Mouse (Mus musculus): ENCODE data around the gene Ric1.

Gene Ric1

DNA sequence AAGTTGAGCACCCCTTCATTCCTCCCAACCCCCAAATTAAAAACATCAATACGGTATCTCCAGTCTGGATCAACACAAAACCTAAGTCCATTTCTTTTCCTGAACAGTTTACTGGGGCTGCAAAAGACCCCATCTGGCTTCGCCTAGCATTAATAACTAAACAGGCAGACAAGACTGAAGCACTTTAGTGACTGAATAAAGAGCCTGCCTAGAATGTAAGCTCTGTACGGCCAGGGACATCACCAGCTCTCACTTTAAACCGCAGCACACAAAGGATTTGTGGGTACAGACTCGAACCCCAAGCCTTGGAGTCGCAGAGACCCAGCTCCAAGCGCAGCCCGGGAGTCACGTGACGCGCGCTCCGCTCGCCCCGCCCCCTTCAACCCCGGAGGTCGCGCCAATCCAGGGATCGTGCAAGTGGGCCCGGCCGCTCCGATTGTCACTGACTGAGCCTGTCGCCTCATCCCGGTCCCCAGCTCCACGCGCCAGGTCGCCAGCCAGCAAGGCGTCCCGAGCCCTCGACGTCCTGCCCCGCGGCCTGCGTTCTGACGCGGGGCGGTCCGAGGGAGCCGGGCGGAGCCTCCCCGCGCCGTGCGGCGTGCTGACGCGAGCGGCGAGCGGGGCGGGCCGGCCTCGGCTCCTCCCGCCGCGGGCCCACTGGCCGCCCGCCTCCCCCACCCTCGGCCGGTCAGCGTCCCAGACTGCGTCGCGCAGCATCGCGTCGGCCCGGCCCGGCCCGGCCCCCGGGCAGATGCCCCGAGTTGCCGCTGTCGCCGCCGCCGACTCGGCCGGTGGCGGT is at the start of gene Ric1:
Ric1 (plus strand) TSS at position 646 of the 799 bp plus-strand sequence.
- peak; percentile 74 for DNase-seq (ENCODE audit: low read depth, low spot score)

DNA sequence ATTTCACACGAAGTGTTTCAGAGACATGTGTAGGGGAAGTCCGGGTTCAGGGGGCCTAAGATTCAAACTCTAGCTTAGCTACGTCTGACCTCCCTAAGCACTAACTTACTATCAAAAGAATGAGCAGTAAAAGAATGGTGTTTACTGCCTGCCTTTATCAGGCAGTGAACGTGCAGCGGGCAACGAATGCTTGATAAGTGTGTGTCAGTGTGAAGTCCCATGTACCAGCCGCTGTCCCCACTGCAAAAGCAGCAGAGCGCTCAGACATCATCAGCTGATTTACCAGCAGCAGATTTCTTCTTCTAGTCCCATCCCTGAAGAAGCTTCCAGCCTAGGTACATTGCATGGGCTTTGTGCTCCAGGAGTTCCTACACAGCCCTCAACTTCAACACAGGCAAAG is 49.7 kb upstream of the Ric1 start:
- DNase-seq (ENCODE audit: low read depth, low spot score) = no peak

DNA sequence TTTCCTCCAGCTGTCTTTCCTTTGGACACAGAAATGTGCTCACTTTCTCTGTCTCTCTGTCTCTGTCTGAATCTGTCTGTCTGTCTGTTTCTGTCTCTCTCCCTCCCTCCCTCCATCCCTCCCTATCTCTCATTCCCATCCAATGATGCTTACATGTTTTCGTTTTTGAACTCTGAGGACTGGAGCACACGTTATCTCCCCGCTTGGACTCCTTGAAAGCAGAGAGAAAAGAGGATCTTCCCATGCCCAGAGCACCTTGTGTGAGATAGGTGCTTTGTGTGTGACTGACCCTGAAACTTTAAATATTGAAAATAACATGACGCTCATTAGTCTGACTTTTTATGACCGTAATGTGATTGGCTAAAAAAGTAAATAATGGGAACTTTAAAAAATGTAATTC is 49.1 kb upstream of the Ric1 start:
- no peak for DNase-seq (ENCODE audit: low read depth, low spot score)

DNA sequence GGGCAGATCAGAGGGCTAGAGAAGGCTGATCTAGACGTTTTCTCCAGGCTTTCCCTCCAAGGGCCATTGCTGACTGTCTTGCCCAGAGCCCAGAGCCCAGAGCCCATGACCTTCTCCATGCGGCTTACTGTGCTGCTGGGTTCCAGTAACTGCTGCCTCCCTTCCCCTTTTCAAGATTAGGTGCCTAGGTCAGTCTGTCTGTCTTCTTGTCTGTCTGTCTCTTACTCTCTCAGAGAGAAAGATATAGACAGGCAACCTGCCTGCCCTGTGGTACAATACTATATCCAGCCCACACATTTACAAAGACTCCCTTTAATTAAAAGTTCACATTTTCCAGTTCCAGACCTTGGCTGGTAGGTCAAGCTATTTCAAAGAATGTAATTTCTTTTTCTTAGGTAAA is 47.3 kb upstream of the Ric1 start:
- DNase-seq (ENCODE audit: low read depth, low spot score) = no peak

DNA sequence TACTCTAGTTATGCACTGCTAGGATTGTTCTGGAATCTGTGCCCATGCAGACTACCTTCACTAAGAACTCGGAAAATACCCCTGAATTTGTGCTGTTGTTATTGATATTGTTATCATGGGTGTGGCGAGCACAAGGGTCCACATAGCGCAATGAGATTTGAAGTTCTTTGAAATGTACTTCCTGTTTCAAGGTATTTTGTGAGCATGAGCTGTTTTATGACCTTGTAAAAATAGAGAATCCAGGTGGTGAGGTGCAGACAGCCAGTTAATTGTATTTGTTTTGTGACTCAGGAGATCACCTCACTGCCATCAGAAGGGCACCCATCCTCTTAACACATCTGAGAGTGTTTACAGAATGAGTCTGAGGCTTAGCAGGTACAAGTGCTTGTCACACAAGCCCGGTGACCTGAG is 46.9 kb upstream of the Ric1 start:
- DNase-seq (ENCODE audit: low read depth, low spot score) = no peak

- no peak for DNase-seq (ENCODE audit: low read depth, low spot score)
Observed at GRCm38 (mm10) chr19:29478598-29478997, 43.5 kb upstream of the Ric1 start.

GRCm38 (mm10) chr19:29481578-29481977 is 40.5 kb upstream of the Ric1 start:
- DNase-seq (ENCODE audit: low read depth, low spot score) = no peak

- DNase-seq (ENCODE audit: low read depth, low spot score) = no peak
Observed at GRCm38 (mm10) chr19:29482148-29482547, 39.9 kb upstream of the Ric1 start.

DNA sequence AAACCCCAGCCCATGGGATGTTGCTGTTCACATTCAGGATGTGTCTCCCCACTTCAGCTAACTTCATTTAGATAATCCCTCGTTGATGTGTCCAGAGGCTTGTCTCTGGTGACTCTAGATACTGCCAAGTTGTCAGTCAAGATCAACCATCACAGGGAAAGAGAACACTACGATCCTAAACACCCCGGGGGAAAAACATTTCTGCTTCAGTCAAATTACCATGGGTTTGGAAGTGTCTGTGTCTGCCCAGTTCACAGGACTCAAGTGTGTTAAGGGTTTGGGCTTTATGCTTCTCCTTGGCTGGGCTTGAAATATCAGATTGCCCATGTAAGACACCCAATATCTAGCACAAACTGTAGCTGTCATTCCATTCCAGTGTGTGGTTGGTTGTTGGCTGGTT is 39.4 kb upstream of the Ric1 start:
- DNase-seq (ENCODE audit: low read depth, low spot score) = no peak

DNA sequence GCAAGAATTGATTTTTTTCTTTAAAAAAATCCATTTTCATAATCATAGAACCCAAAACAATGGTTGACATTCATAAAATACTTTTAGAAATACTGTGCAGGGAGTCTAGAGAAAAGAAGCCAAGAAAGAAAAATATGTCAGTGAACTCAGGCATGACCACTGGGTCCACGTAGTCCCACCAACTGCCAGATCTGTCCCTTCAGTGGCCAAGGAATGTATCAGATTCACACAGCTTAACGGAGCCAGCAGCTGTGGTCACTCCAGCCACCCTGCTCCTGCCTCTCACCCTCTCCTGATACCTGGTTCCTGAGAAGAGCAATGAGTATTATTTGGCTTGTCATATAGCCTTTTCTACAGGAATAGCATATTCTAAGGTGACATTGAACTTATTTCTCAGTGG is 38.7 kb upstream of the Ric1 start:
- no peak for DNase-seq (ENCODE audit: low read depth, low spot score)

GRCm38 (mm10) chr19:29484537-29484936 is 37.5 kb upstream of the Ric1 start:
- no peak for DNase-seq (ENCODE audit: low read depth, low spot score)

- DNase-seq (ENCODE audit: low read depth, low spot score) = no peak
Observed at GRCm38 (mm10) chr19:29485257-29485948, 36.7 kb upstream of the Ric1 start.

DNA sequence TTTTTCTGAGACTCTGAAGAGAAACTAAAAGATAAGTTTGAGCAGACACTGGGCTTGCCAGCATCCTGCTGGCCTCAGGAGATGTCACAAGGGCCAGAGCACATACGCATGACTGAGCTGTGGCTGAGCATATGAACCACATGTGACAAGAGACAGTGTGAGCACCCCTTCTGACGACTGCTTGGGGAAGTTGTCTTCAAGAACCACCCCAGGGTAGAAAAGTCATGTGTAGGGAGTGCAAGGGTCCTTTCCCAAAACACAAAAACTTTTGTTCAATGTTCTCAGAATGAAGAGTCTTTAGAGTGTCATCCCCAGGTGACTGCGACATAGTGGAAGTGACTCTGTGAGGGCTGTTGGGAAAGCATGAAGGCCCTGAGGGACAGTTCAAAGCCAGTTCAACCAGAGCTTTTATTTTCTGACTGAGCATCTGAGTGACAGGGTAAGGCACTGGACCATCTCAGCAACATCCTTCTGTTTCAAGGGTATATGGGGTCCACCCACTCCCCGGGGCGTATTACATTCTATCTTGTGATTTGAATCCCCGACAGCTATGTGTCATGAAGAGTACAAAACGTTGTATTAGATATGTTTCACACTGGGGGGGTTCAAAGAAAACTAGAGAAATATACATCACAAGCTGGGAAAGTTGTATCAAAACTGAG is 35.4 kb upstream of the Ric1 start:
- no peak for DNase-seq (ENCODE audit: low read depth, low spot score)

- no peak for DNase-seq (ENCODE audit: low read depth, low spot score)
Observed at GRCm38 (mm10) chr19:29487326-29488072, 34.6 kb upstream of the Ric1 start.

GRCm38 (mm10) chr19:29488073-29488390 is 34.0 kb upstream of the Ric1 start:
- no peak for DNase-seq (ENCODE audit: low read depth, low spot score)

- no peak for DNase-seq (ENCODE audit: low read depth, low spot score)
Observed at GRCm38 (mm10) chr19:29488420-29488819, 33.7 kb upstream of the Ric1 start.

GRCm38 (mm10) chr19:29489785-29490284 is 32.2 kb upstream of the Ric1 start:
- DNase-seq (ENCODE audit: low read depth, low spot score) = no peak

- DNase-seq (ENCODE audit: low read depth, low spot score) = no peak
Observed at GRCm38 (mm10) chr19:29491467-29491866, 30.6 kb upstream of the Ric1 start.

- no peak for DNase-seq (ENCODE audit: low read depth, low spot score)
Observed at GRCm38 (mm10) chr19:29494454-29494853, 27.6 kb upstream of the Ric1 start.

DNA sequence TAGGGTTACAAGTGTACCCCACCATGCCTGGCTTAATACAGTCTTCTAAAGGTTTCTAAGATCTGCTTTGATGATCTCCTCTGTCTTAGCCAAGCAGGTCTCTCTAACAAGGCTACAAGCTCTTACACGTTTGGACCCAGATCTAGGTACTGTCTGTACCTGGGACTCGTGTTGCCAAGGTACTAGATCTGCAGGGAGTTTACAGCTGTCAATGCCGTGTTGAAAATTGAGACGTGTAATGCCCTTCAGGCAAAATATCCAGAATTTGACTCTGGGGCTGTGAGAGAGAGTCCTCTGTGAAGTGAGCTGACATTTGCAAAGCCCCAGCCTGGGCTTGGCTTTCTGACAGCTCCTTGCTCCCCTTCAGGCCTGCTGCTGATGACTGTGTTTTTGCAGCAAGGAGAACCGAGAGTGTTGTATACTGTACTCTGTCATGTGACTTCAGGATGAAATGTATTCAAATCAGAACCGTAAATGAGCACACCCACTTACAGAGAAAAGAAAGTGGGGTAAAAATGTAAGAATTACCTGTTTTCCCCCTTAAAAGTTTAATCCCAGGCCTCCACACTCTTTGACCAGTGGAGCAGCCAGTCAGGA is 26.0 kb upstream of the Ric1 start:
- DNase-seq (ENCODE audit: low read depth, low spot score) = no peak

DNA sequence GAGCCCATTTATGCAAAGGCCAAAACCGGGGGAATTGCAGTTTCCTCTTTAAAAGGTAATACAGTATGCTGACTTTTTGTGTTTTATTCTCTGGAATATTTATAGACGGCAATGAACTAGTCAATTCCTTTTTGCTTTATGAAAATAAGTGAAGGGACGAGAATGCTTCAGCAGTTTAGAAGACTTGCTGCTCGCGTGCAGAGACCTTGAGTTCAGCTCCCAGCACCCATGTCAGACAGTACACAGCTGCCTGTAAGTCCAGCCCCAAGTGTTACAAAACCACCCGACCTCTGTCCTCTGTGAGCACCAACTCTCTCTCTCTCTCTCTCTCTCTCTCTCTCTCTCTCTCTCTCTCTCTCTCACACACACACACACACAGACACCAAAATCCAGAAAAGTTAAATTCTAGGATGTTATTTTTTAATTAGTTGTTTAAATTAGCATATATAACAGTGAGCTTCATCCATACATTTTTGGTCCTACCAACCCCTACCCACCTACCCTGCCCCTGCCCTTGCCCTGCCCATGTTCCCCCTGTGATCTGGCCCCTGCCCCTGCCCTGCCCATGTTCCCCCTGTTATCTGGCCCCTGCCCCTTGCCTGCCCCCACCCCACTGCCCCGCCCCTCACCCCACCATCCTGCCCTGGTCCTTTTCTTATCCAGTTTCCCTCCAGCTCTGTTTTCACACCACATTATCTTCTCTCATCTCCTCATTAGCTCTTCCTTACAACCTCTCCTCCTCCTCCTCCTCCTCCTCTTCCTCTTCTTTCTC is 25.1 kb upstream of the Ric1 start:
- no peak for DNase-seq (ENCODE audit: low read depth, low spot score)

Data from embryo, embryonic 11.5 days (tissue).